Mouse (Mus musculus): Measurements from ENCODE around the gene Pdcl2.
A peak's percentile ranks its signal among the peaks of the same experiment; 100 is the strongest.

Gene Pdcl2

GRCm38 (mm10) chr5:76330953-76331352 lies at the start of gene Pdcl2:
Pdcl2 (minus strand) TSS chr5:76331156.
- no peak for DNase-seq

- DNase-seq = no peak
Measured at GRCm38 (mm10) chr5:76379216-76379615, 48.3 kb upstream of the Pdcl2 start.

GRCm38 (mm10) chr5:76369215-76369840 lies 38.4 kb upstream of the Pdcl2 start:
- DNase-seq = no peak

- no peak for DNase-seq
Measured at GRCm38 (mm10) chr5:76365406-76365805, 34.5 kb upstream of the Pdcl2 start.

GRCm38 (mm10) chr5:76363453-76364104 lies 32.6 kb upstream of the Pdcl2 start, which contains the start of gene Nmu:
Nmu (minus strand) TSS chr5:76363788.
- no peak for DNase-seq

GRCm38 (mm10) chr5:76360786-76361185 lies 29.8 kb upstream of the Pdcl2 start:
- no peak for DNase-seq

- DNase-seq = no peak
Measured at GRCm38 (mm10) chr5:76360057-76360456, 29.1 kb upstream of the Pdcl2 start.

GRCm38 (mm10) chr5:76351953-76352611 lies 21.1 kb upstream of the Pdcl2 start:
- DNase-seq = no peak

- no peak for DNase-seq
Measured at GRCm38 (mm10) chr5:76351537-76351936, 20.6 kb upstream of the Pdcl2 start.

GRCm38 (mm10) chr5:76346137-76346536 lies 15.2 kb upstream of the Pdcl2 start:
- no peak for DNase-seq

- DNase-seq = no peak
Measured at GRCm38 (mm10) chr5:76340931-76341330, 10.0 kb upstream of the Pdcl2 start.

- no peak for DNase-seq
Measured at GRCm38 (mm10) chr5:76337100-76337499, 6.1 kb upstream of the Pdcl2 start.

- DNase-seq = no peak
Measured at GRCm38 (mm10) chr5:76333833-76334232, 2.9 kb upstream of the Pdcl2 start.

GRCm38 (mm10) chr5:76327296-76327695 lies 3.7 kb downstream of the Pdcl2 start:
- DNase-seq = no peak

- DNase-seq = no peak
Measured at GRCm38 (mm10) chr5:76325113-76325512, 5.8 kb downstream of the Pdcl2 start.

GRCm38 (mm10) chr5:76321249-76322196 lies 9.4 kb downstream of the Pdcl2 start:
- peak; percentile 18 to 23 for DNase-seq

- no peak for DNase-seq
Measured at GRCm38 (mm10) chr5:76308206-76308605, 22.8 kb downstream of the Pdcl2 start.

GRCm38 (mm10) chr5:76306261-76306660 lies 24.7 kb downstream of the Pdcl2 start:
- DNase-seq = no peak

- no peak for DNase-seq
Measured at GRCm38 (mm10) chr5:76305616-76306015, 25.3 kb downstream of the Pdcl2 start.

- DNase-seq = peak; percentile 92 to 94
Measured at GRCm38 (mm10) chr5:76304452-76305341, 26.3 kb downstream of the Pdcl2 start, which contains the start of gene Clock. Clock (minus strand) TSS chr5:76304792.

- DNase-seq = peak; percentile 89 to 93
Measured at GRCm38 (mm10) chr5:76303745-76304451, 27.1 kb downstream of the Pdcl2 start.
